Mouse (Mus musculus) limb, embryonic 13.5 days (tissue): ENCODE measurements around the gene Bcl7b. TPM values are rescaled to one million over a fixed set of nuclear protein-coding genes. Genes with fewer than 3 reads are reported as not detected.
"Not testable (repeated sequence)": the region's sequence is repeated elsewhere in the genome, so short reads cannot be mapped to it uniquely, and the experiment has no call there.

Source experiments
- ATAC-seq: fragments of 200-750 bp; cut with Nextera tagmentation; 2 replicates; pipeline ENCODE4 v1.8.0; 2017; ENCODE audit warnings: low read depth, moderate number of reproducible peaks, moderate TSS enrichment; ENCODE audit not compliant: low FRiP score
- H3K27ac ChIP-seq: fragments of 300-500 bp; sonication (generic); 2 replicates; pipeline ENCODE4 v1.5.1; 2015; ENCODE audit warnings: inconsistent platforms, mild to moderate bottlenecking, moderate library complexity
- H3K27me3 ChIP-seq: fragments of 300-500 bp; sonication (generic); 2 replicates; pipeline ENCODE4 v1.6.1; 2015; ENCODE audit warnings: mild to moderate bottlenecking, inconsistent platforms
- H3K36me3 ChIP-seq: fragments of 300-500 bp; sonication (generic); 2 replicates; pipeline ENCODE4 v1.6.1; 2015; ENCODE audit warnings: inconsistent platforms, mild to moderate bottlenecking, moderate library complexity
- H3K4me1 ChIP-seq: fragments of 300-500 bp; sonication (generic); 2 replicates; pipeline ENCODE4 v1.6.1; 2015; ENCODE audit warnings: inconsistent platforms
- H3K4me2 ChIP-seq: fragments of 300-500 bp; sonication (generic); replicated peaks from 2 replicates; pipeline ENCODE4 v1.6.1; 2015; ENCODE audit warnings: inconsistent platforms, mild to moderate bottlenecking, moderate library complexity
- H3K4me3 ChIP-seq: fragments of 300-500 bp; sonication (generic); 2 replicates; pipeline ENCODE4 v1.5.1; 2015; ENCODE audit warnings: moderate library complexity, mild to moderate bottlenecking, inconsistent platforms
- H3K9ac ChIP-seq: fragments of 300-500 bp; sonication (generic); 2 replicates; pipeline ENCODE4 v1.6.1; 2015; ENCODE audit warnings: mild to moderate bottlenecking, inconsistent platforms
- H3K9me3 ChIP-seq: fragments of 300-500 bp; sonication (generic); 2 replicates; pipeline ENCODE4 v1.6.1; 2016; ENCODE audit warnings: inconsistent platforms
- WGBS: fragments of 180-500 bp; shearing (Covaris S2); methylation state at CpG from one replicate; pipeline ENCODE4 v1.1.7; 2015; 5-methylcytosine and 5-hydroxymethylcytosine counted together
- microRNA-seq: library from miRNA; unstranded; fragments of <30 nt; microRNA quantifications from one replicate; pipeline ENCODE4, GENCODE M21; 2016
- polyA plus RNA-seq: library from polyadenylated mRNA; unstranded; fragments of >200 nt; fragmentation: Nextera tagmentation; extraction: Ambion mirVana; gene quantifications from 2 replicates; pipeline ENCODE4 v1.2.1, GENCODE M21; 2015

Bcl7b gene
- polyA plus RNA-seq, 1 experiment from 2014 or later: 47.3 TPM

DNA sequence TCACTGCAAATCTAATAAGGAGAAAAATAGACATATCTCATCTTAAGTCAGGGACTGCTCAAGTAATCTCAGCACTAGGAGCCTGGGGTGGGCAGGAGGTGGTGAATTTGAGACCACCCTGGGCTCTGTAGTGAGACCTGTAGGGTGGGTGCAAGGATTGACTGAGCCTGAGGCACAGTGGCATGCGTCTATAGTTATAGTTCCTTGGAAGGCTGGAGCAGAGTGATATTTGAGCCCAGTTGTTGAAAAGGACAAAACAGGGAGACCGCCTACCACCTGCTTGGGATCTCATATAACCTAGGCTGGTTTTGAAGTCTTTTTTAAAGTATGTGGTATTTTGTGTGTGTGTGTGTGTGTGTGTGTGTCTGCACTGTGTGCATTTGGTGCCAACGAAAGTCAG is 56.1 kb downstream of the Bcl7b start:
- no peak overlapping the region for H3K9ac ChIP-seq
- H3K27me3 ChIP-seq: no peaks in the 10 kb centered on the region
- no peak overlapping the region for H3K27ac ChIP-seq
- peaks cover 87% of the 10 kb centered on the region for H3K36me3 ChIP-seq
- no peaks in the 10 kb centered on the region for H3K9me3 ChIP-seq
- no peaks in the 10 kb centered on the region for H3K4me1 ChIP-seq
- no peak overlapping the region for H3K4me3 ChIP-seq
- ATAC-seq: no peak
- H3K4me2 ChIP-seq: no peak overlapping the region
- 87% methylated on average over 3 of the region's 3 CpGs for WGBS

DNA sequence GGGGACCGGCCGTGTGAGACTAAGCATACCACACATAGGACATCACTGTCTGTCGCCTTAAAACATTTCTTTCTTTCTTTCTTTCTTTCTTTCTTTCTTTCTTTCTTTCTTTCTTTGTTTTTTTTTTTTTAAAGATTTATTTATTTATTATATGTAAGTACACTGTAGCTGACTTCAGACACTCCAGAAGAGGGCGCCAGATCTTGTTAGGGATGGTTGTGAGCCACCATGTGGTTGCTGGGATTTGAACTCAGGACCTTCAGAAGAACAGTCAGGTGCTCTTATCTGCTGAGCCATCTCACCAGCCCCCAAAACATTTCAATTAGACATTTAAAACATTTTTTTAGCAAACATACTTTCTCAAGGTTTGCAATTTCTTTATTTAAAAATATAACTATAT is 57.8 kb downstream of the Bcl7b start:
- not testable (repeated sequence) for H3K9me3 ChIP-seq, H3K27ac ChIP-seq, H3K4me1 ChIP-seq, H3K4me2 ChIP-seq, H3K4me3 ChIP-seq, ATAC-seq, H3K27me3 ChIP-seq, H3K9ac ChIP-seq
- peaks cover 88% of the 10 kb centered on the region for H3K36me3 ChIP-seq
- 94% methylated on average over 4 of the region's 4 CpGs for WGBS

DNA sequence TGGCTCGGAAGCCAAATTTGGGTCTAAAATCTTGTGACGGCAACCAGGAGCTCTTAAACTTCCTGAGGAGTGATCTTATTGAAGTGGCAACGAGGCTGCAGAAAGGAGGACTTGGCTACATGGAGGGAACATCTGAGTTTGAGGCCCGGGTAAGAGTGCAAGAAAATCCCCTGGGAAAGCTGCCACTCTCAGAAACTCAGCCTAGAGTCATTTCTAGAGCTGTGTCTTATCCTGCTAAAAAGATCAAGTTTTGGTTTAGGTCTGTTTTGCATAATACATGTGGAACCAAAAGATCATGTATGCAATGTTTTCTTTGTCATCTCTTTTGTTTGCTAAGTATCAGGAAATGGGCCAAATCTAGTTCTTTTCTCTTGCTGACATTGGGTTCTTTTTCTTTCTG is 62.1 kb downstream of the Bcl7b start:
- no peak overlapping the region for H3K9ac ChIP-seq
- ATAC-seq: no peak
- H3K4me1 ChIP-seq: no peaks in the 10 kb centered on the region
- H3K9me3 ChIP-seq: no peaks in the 10 kb centered on the region
- no peaks in the 10 kb centered on the region for H3K27me3 ChIP-seq
- no peak overlapping the region for H3K4me2 ChIP-seq
- no peak overlapping the region for H3K27ac ChIP-seq
- H3K36me3 ChIP-seq: peaks cover 90% of the 10 kb centered on the region
- no peak overlapping the region for H3K4me3 ChIP-seq
- WGBS: 90% methylated on average over 4 of the region's 4 CpGs

Small RNA genes within 50 kb of the gene (microRNA-seq; reads per million reads assigned to microRNA genes)
- gene Gm25315: not detected

Other genes with a start within 250 kb of the Bcl7b start
- gene Mettl27, start 235.9 kb upstream of the Bcl7b start, polyA plus RNA-seq: 19.9 and 21.7 TPM in 2 replicates
- 16.7 and 18.9 TPM in 2 replicates for gene Cldn4, start 221.3 kb upstream of the Bcl7b start, polyA plus RNA-seq
- 8.1 and 8.4 TPM in 2 replicates for gene Cldn3, start 182.1 kb upstream of the Bcl7b start, polyA plus RNA-seq
- 51.7 and 55.1 TPM in 2 replicates for gene Abhd11, start 159.1 kb upstream of the Bcl7b start, polyA plus RNA-seq
- gene Stx1a, start 144.8 kb upstream of the Bcl7b start, polyA plus RNA-seq: 11.7 and 13.1 TPM in 2 replicates
- gene Dnajc30, start 104.1 kb upstream of the Bcl7b start, polyA plus RNA-seq: 35.5 and 35.7 TPM in 2 replicates
- 143 and 145 TPM in 2 replicates for gene Bud23, start 103.3 kb upstream of the Bcl7b start, polyA plus RNA-seq
- 12.7 and 15.1 TPM in 2 replicates for gene Vps37d, start 90.0 kb upstream of the Bcl7b start, polyA plus RNA-seq
- gene Mlxipl, start 78.4 kb upstream of the Bcl7b start, polyA plus RNA-seq: 1.6 and 2.2 TPM in 2 replicates
- 29.0 and 32.5 TPM in 2 replicates for gene Tbl2, start 18.6 kb upstream of the Bcl7b start, polyA plus RNA-seq
- 48.9 and 50.3 TPM in 2 replicates for gene Baz1b, start 19.0 kb downstream of the Bcl7b start, polyA plus RNA-seq
- 19.4 and 21.1 TPM in 2 replicates for gene Fzd9, start 82.9 kb downstream of the Bcl7b start, polyA plus RNA-seq
- not detected in 2 replicates for gene Fkbp6, start 181.8 kb downstream of the Bcl7b start, polyA plus RNA-seq
- gene Trim50, start 185.0 kb downstream of the Bcl7b start, polyA plus RNA-seq: not detected in 2 replicates
- gene Nsun5, start 201.7 kb downstream of the Bcl7b start, polyA plus RNA-seq: 38.8 and 39.8 TPM in 2 replicates
- gene Pom121, start 226.3 kb downstream of the Bcl7b start, polyA plus RNA-seq: 15.5 and 15.9 TPM in 2 replicates